Mouse (Mus musculus) spleen, adult 12 weeks (tissue): ENCODE results near the gene Tenm2.

ENCODE experiments used
- DNase-seq: peaks from one replicate; pipeline ENCODE4 v3.0.0; 2022; ENCODE audit warnings: low spot score

Tenm2 gene

GRCm38 (mm10) chr11:36893061-36893460, 342.7 kb downstream of the Tenm2 start:
- no peak for DNase-seq

- no peak for DNase-seq
Measured at GRCm38 (mm10) chr11:36891106-36891505, 344.7 kb downstream of the Tenm2 start.

GRCm38 (mm10) chr11:36887490-36887889, 348.3 kb downstream of the Tenm2 start:
- DNase-seq: no peak

- no peak for DNase-seq
Measured at GRCm38 (mm10) chr11:36886147-36886546, 349.6 kb downstream of the Tenm2 start.

GRCm38 (mm10) chr11:36872961-36873360, 362.8 kb downstream of the Tenm2 start:
- DNase-seq: no peak

GRCm38 (mm10) chr11:36870548-36870947, 365.2 kb downstream of the Tenm2 start:
- no peak for DNase-seq

- no peak for DNase-seq
Measured at GRCm38 (mm10) chr11:36851690-36852089, 384.1 kb downstream of the Tenm2 start.

GRCm38 (mm10) chr11:36847451-36847850, 388.3 kb downstream of the Tenm2 start:
- no peak for DNase-seq

- no peak for DNase-seq
Measured at GRCm38 (mm10) chr11:36832855-36833254, 402.9 kb downstream of the Tenm2 start.

- no peak for DNase-seq
Measured at GRCm38 (mm10) chr11:36831511-36831910, 404.3 kb downstream of the Tenm2 start.

GRCm38 (mm10) chr11:36824666-36825065, 411.1 kb downstream of the Tenm2 start:
- DNase-seq: no peak

GRCm38 (mm10) chr11:36804615-36805014, 431.1 kb downstream of the Tenm2 start:
- no peak for DNase-seq

GRCm38 (mm10) chr11:36802208-36802631, 433.5 kb downstream of the Tenm2 start:
- DNase-seq: no peak

GRCm38 (mm10) chr11:36801683-36802082, 434.1 kb downstream of the Tenm2 start:
- DNase-seq: no peak

GRCm38 (mm10) chr11:36799409-36799808, 436.4 kb downstream of the Tenm2 start:
- DNase-seq: no peak

GRCm38 (mm10) chr11:36758009-36758408, 477.8 kb downstream of the Tenm2 start:
- DNase-seq: no peak

GRCm38 (mm10) chr11:36746286-36746685, 489.5 kb downstream of the Tenm2 start:
- no peak for DNase-seq

GRCm38 (mm10) chr11:36727800-36728199, 508.0 kb downstream of the Tenm2 start:
- DNase-seq: no peak

GRCm38 (mm10) chr11:36702881-36703280, 532.9 kb downstream of the Tenm2 start:
- DNase-seq: no peak

- no peak for DNase-seq
Measured at GRCm38 (mm10) chr11:36700951-36701350, 534.8 kb downstream of the Tenm2 start.

GRCm38 (mm10) chr11:36700131-36700530, 535.6 kb downstream of the Tenm2 start:
- DNase-seq: no peak

GRCm38 (mm10) chr11:36698268-36698667, 537.5 kb downstream of the Tenm2 start:
- no peak for DNase-seq

- DNase-seq: no peak
Measured at GRCm38 (mm10) chr11:36697816-36698215, 537.9 kb downstream of the Tenm2 start.

GRCm38 (mm10) chr11:36697021-36697639, 538.6 kb downstream of the Tenm2 start:
- DNase-seq: no peak
